Mouse (Mus musculus) heart, postnatal 0 days (tissue): ENCODE results near the gene Itgae.
A peak's percentile ranks its signal among the peaks of the same experiment; 100 is the strongest.
"Not testable (repeated sequence)": the region's sequence is repeated elsewhere in the genome, so short reads cannot be mapped to it uniquely, and the experiment has no call there.

Experiments used
- CTCF ChIP-seq: IDR thresholded peaks from 2 replicates; pipeline ENCODE4 v1.5.1; 2016; ENCODE audit warnings: antibody characterized with exemption, control low read depth, low read depth
- EP300 ChIP-seq: IDR thresholded peaks from 2 replicates; pipeline ENCODE4 v1.6.1; 2016; ENCODE audit warnings: antibody characterized with exemption, low read depth

DNA sequence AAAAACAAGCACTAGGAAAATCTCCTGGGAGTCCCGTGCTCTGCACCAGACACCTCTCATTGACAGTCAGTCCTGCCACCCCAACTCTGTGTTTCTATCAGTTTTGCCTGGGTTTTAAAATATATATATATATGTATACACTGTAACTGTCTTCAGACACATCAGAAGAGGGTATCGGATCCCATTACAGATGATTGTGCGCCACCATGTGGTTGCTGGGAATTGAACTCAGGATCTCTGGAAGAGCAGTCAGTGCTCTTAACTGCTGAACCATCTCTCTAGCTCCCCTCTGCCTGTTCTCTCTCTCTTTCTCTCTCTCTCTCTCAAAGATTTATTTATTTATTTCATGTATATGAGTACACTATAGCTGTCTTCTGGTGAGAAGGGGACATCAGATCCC is 17.0 kb downstream of the Itgae start:
- TF ChIP-seq CTCF, result peak; percentile 51
- not testable (repeated sequence) for TF ChIP-seq EP300
